Mouse (Mus musculus): ENCODE data around the gene Cracr2b. TPM values are rescaled to one million over a fixed set of nuclear protein-coding genes. Genes with fewer than 3 reads are reported as not detected.
A peak's percentile ranks its signal among the peaks of the same experiment; 100 is the strongest.

The Cracr2b gene
- polyA plus RNA-seq, 1 experiment from 2014 or later: 7.7 TPM

GRCm38 (mm10) chr7:141426948-141427730, 33.8 kb upstream of the Cracr2b start:
- Histone ChIP-seq H3K36me3 (peaks cover 30% of the 10 kb centered on the region), H3K4me3 (replicated peaks) (no peak overlapping the region), H3K4me2 (no peak overlapping the region), H3K4me1 (replicated peaks) (peaks cover 13% of the 10 kb centered on the region), H3K27me3 (no peaks in the 10 kb centered on the region), H3K9ac (replicated peaks) (no peak overlapping the region), H3K9me3 (no peaks in the 10 kb centered on the region), H3K27ac (no peak overlapping the region)
- no peak for ATAC-seq (ENCODE audit: insufficient number of reproducible peaks, insufficient read depth, low FRiP score, low TSS enrichment, low read depth)
- WGBS: 76% methylated on average over 12 of the region's 12 CpGs

GRCm38 (mm10) chr7:141428701-141429100, 32.2 kb upstream of the Cracr2b start:
- peak overlapping the region; percentile 62 for H3K4me2 ChIP-seq
- 58% methylated on average over 5 of the region's 5 CpGs for WGBS
- no peak overlapping the region for H3K27ac ChIP-seq
- ATAC-seq (ENCODE audit: insufficient number of reproducible peaks, insufficient read depth, low FRiP score, low TSS enrichment, low read depth): no peak
- H3K9ac ChIP-seq (replicated peaks): no peak overlapping the region
- peaks cover 45% of the 10 kb centered on the region for H3K36me3 ChIP-seq
- H3K27me3 ChIP-seq: no peaks in the 10 kb centered on the region
- H3K4me1 ChIP-seq (replicated peaks): peaks cover 18% of the 10 kb centered on the region
- no peaks in the 10 kb centered on the region for H3K9me3 ChIP-seq
- H3K4me3 ChIP-seq (replicated peaks): peak overlapping the region; percentile 37

DNA sequence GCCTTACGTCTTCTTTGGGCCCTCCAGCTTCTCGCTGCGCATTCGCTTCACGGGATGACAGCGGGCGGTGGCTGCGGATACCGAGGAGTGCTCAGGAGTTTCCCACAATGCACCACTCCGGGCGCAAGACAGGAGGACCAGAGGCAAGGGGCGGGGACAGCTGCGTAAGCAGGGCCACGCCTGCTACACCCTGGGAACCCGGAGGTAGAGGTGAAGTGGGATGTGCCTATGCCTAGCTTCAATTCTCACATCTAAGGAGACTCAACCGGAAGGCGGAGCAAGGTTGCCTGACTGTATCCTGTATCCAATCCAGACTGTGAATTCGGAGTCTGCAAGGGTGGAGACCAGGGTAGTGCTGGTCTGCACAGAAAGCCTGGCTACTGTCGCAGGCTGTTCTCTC, 31.6 kb upstream of the Cracr2b start, which contains the start of gene Cend1:
Cend1 (minus strand) TSS at position 182 of the 400 bp plus-strand sequence.
- no peaks in the 10 kb centered on the region for H3K27me3 ChIP-seq
- H3K27ac ChIP-seq: no peak within 1 kb of the TSS
- H3K4me3 ChIP-seq (replicated peaks): peak within 1 kb of the TSS; percentile 37
- ATAC-seq (ENCODE audit: insufficient number of reproducible peaks, insufficient read depth, low FRiP score, low TSS enrichment, low read depth): peak; percentile 40; the same call in 1 of the 2 replicates
- WGBS: 5% methylated on average over 19 of the region's 19 CpGs
- H3K9ac ChIP-seq (replicated peaks): peak within 1 kb of the TSS; percentile 37; the same call in 1 of the 2 replicates
- H3K36me3 ChIP-seq: peaks cover 47% of the 10 kb centered on the region
- H3K4me2 ChIP-seq: peak within 1 kb of the TSS; percentile 62
- no peaks in the 10 kb centered on the region for H3K9me3 ChIP-seq
- peaks cover 24% of the 10 kb centered on the region for H3K4me1 ChIP-seq (replicated peaks)

DNA sequence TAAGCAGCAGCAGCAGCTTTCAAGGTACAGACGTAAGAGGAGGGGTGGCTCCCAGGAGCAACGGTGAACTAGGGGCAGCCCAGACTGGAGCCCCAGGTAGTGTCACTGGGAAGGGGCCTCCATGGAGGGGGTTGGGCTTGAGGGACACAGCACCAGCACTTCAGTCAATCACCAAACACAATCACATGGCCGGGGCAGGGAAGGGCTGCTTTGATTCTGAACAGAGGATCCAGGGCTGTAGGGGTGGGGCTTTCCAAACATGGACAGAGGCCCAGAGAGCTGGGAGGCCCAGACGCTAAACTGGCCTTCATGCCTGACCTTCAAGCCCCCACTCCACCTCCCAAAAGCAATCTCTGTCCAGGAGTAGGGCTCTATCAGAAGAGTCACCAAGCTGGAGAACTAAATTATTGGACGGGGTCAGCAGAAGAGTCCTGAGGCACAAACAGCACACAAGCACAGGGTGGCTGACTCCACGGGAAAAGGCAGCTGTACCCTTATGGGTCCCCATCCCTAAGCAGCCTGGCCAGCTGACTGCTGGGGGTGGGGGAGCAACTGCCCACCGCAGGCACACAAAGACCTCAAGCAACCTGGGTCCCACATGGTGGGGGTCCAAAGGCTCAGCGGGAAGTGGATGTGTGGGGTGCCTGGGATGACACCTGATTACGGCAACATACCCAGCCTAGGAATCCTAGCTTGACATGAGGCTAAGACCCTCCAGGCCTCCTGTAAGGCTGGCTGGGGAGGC, 30.9 kb upstream of the Cracr2b start:
- Histone ChIP-seq H3K9me3 (no peaks in the 10 kb centered on the region), H3K4me1 (replicated peaks) (peaks cover 31% of the 10 kb centered on the region), H3K9ac (replicated peaks) (no peak overlapping the region), H3K27ac (no peak overlapping the region), H3K4me3 (replicated peaks) (no peak overlapping the region; the same call in 1 of the 2 replicates), H3K4me2 (peak overlapping the region; percentile 62), H3K27me3 (no peaks in the 10 kb centered on the region), H3K36me3 (peaks cover 47% of the 10 kb centered on the region)
- ATAC-seq (ENCODE audit: insufficient number of reproducible peaks, insufficient read depth, low FRiP score, low TSS enrichment, low read depth): no peak
- 68% methylated on average over 9 of the region's 9 CpGs for WGBS

DNA sequence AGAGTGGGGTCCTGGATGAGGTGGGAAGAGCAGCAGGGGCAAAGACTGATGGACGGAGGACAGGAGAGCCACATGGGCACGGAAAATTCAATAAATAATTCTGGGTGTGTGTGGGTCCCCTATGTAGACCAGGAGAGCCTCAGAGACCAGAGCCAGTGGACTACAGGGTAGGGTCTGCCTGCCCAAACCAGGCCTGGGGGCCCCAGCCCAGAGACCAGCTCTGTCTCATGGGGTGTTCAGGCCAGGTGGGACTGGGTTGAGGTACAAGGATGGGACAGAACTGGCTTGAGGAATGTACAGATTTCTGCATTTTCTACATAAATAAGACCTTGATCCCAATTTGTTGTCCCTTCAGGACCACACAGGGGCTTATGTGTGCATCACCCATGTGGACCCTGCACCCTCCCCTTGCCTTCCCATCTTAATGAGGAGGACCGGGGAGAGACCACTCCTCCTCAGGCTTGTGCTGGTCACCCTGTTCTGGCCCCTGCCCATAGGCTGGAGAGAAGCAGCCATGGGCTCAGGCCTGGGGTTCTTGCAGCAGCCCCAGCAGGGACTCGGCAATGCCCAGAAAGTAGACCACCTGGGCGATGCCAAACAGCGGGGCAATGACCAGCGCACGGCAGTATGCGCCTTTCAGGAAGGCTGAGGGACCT, 30.2 kb upstream of the Cracr2b start:
- Histone ChIP-seq H3K27ac (no peak overlapping the region), H3K36me3 (peaks cover 47% of the 10 kb centered on the region), H3K4me1 (replicated peaks) (peaks cover 38% of the 10 kb centered on the region), H3K9me3 (no peaks in the 10 kb centered on the region), H3K4me2 (no peak overlapping the region), H3K4me3 (replicated peaks) (no peak overlapping the region), H3K27me3 (no peaks in the 10 kb centered on the region), H3K9ac (replicated peaks) (no peak overlapping the region)
- WGBS: 95% methylated on average over 9 of the region's 9 CpGs
- ATAC-seq (ENCODE audit: insufficient number of reproducible peaks, insufficient read depth, low FRiP score, low TSS enrichment, low read depth): no peak

- Histone ChIP-seq H3K4me2 (no peak overlapping the region), H3K4me3 (replicated peaks) (no peak overlapping the region), H3K27me3 (no peaks in the 10 kb centered on the region), H3K27ac (no peak overlapping the region), H3K4me1 (replicated peaks) (peaks cover 47% of the 10 kb centered on the region), H3K36me3 (peaks cover 47% of the 10 kb centered on the region), H3K9me3 (no peaks in the 10 kb centered on the region), H3K9ac (replicated peaks) (no peak overlapping the region)
- 94% methylated on average over 19 of the region's 19 CpGs for WGBS
- no peak for ATAC-seq (ENCODE audit: insufficient number of reproducible peaks, insufficient read depth, low FRiP score, low TSS enrichment, low read depth)
These were observed 29.3 kb upstream of the Cracr2b start for GRCm38 (mm10) chr7:141431434-141432185.

- Histone ChIP-seq H3K27ac (no peak overlapping the region), H3K9me3 (no peaks in the 10 kb centered on the region), H3K4me1 (replicated peaks) (peaks cover 52% of the 10 kb centered on the region), H3K4me2 (no peak overlapping the region), H3K27me3 (no peaks in the 10 kb centered on the region), H3K4me3 (replicated peaks) (no peak overlapping the region), H3K9ac (replicated peaks) (0 out of 2 replicates have a peak overlapping the region, but pooled peaks have one; percentile 28), H3K36me3 (peaks cover 46% of the 10 kb centered on the region)
- 76% methylated on average over 8 of the region's 8 CpGs for WGBS
- ATAC-seq (ENCODE audit: insufficient number of reproducible peaks, insufficient read depth, low FRiP score, low TSS enrichment, low read depth): no peak
These were observed 28.7 kb upstream of the Cracr2b start for GRCm38 (mm10) chr7:141432186-141432611.

GRCm38 (mm10) chr7:141432741-141433516, 28.0 kb upstream of the Cracr2b start:
- no peaks in the 10 kb centered on the region for H3K27me3 ChIP-seq
- H3K36me3 ChIP-seq: peaks cover 43% of the 10 kb centered on the region
- 0 out of 2 replicates have a peak overlapping the region, but pooled peaks have one; percentile 54 for H3K4me3 ChIP-seq (replicated peaks)
- no peak for ATAC-seq (ENCODE audit: insufficient number of reproducible peaks, insufficient read depth, low FRiP score, low TSS enrichment, low read depth)
- peak overlapping the region; percentile 72; the same call in 1 of the 2 replicates for H3K9ac ChIP-seq (replicated peaks)
- H3K27ac ChIP-seq: no peak overlapping the region
- peaks cover 52% of the 10 kb centered on the region for H3K4me1 ChIP-seq (replicated peaks)
- WGBS: 81% methylated on average over 6 of the region's 6 CpGs
- no peaks in the 10 kb centered on the region for H3K9me3 ChIP-seq
- 0 out of 2 replicates have a peak overlapping the region, but pooled peaks have one; percentile 87 for H3K4me2 ChIP-seq

GRCm38 (mm10) chr7:141433517-141434400, 27.1 kb upstream of the Cracr2b start:
- Histone ChIP-seq H3K27ac (no peak overlapping the region), H3K27me3 (no peaks in the 10 kb centered on the region), H3K4me2 (peak overlapping the region; percentile 87), H3K9ac (replicated peaks) (peak overlapping the region; percentile 72), H3K4me1 (replicated peaks) (peaks cover 50% of the 10 kb centered on the region), H3K36me3 (peaks cover 51% of the 10 kb centered on the region), H3K4me3 (replicated peaks) (peak overlapping the region; percentile 54), H3K9me3 (no peaks in the 10 kb centered on the region)
- WGBS: 72% methylated on average over 15 of the region's 15 CpGs
- no peak for ATAC-seq (ENCODE audit: insufficient number of reproducible peaks, insufficient read depth, low FRiP score, low TSS enrichment, low read depth)

Data from limb, embryonic 12.5 days (tissue).